Mouse (Mus musculus): ENCODE data around the gene Sart3. TPM values are rescaled to one million over a fixed set of nuclear protein-coding genes. Genes with fewer than 3 reads are reported as not detected.

The Sart3 gene
- polyA plus RNA-seq, 1 experiment = 10.7 TPM

GRCm38 (mm10) chr5:113737607-113738237 is 34.6 kb downstream of the Sart3 start:
- H3K36me3 ChIP-seq (ENCODE audit: control insufficient read depth, insufficient read depth, low read length) = peaks cover 28% of the 10 kb centered on the region
- 84% methylated on average over 11 of the region's 11 CpGs for WGBS

GRCm38 (mm10) chr5:113736522-113737164 is 35.7 kb downstream of the Sart3 start:
- 37% methylated on average over 15 of the region's 15 CpGs for WGBS
- Histone ChIP-seq H3K36me3 (ENCODE audit: control insufficient read depth, insufficient read depth, low read length) (peaks cover 19% of the 10 kb centered on the region), H3K4me1 (ENCODE audit: control insufficient read depth, insufficient read depth, insufficient read length, low read length) (no peaks in the 10 kb centered on the region; the same call in none of the 2 replicates), H3K4me3 (ENCODE audit: low read depth, low read length) (peak overlapping the region; percentile 90), H3K27ac (ENCODE audit: insufficient read depth, low read depth, low read length) (peak overlapping the region; percentile 75; the same call in 1 of the 2 replicates), H3K27me3 (ENCODE audit: control insufficient read depth, insufficient read depth, low read length) (no peaks in the 10 kb centered on the region)
- TF ChIP-seq CTCF (IDR thresholded peaks at IDR 0.05; ENCODE audit: extremely low read depth, insufficient read length, insufficient replicate concordance, low read depth, low read length) (no peak), POLR2A (IDR thresholded peaks at IDR 0.05; ENCODE audit: low read depth, low read length) (no peak)

More at GRCm38 (mm10) chr5:113737607-113738237, 34.6 kb downstream of the Sart3 start:
- no peak for TF ChIP-seq CTCF (IDR thresholded peaks at IDR 0.05; ENCODE audit: extremely low read depth, insufficient read length, insufficient replicate concordance, low read depth, low read length)
- TF ChIP-seq POLR2A (IDR thresholded peaks at IDR 0.05; ENCODE audit: low read depth, low read length) = no peak
- no peaks in the 10 kb centered on the region; the same call in none of the 2 replicates for H3K4me1 ChIP-seq (ENCODE audit: control insufficient read depth, insufficient read depth, insufficient read length, low read length)
- no peaks in the 10 kb centered on the region for H3K27me3 ChIP-seq (ENCODE audit: control insufficient read depth, insufficient read depth, low read length)
- H3K27ac ChIP-seq (ENCODE audit: insufficient read depth, low read depth, low read length) = no peak overlapping the region
- no peak overlapping the region for H3K4me3 ChIP-seq (ENCODE audit: low read depth, low read length)

GRCm38 (mm10) chr5:113736113-113736502 is 36.2 kb downstream of the Sart3 start:
- TF ChIP-seq POLR2A (IDR thresholded peaks at IDR 0.05; ENCODE audit: low read depth, low read length) (no peak), CTCF (IDR thresholded peaks at IDR 0.05; ENCODE audit: extremely low read depth, insufficient read length, insufficient replicate concordance, low read depth, low read length) (no peak)
- Histone ChIP-seq H3K27me3 (ENCODE audit: control insufficient read depth, insufficient read depth, low read length) (no peaks in the 10 kb centered on the region), H3K36me3 (ENCODE audit: control insufficient read depth, insufficient read depth, low read length) (peaks cover 17% of the 10 kb centered on the region), H3K27ac (ENCODE audit: insufficient read depth, low read depth, low read length) (peak overlapping the region; percentile 75), H3K4me3 (ENCODE audit: low read depth, low read length) (peak overlapping the region; percentile 90), H3K4me1 (ENCODE audit: control insufficient read depth, insufficient read depth, insufficient read length, low read length) (no peaks in the 10 kb centered on the region; the same call in none of the 2 replicates)
- 1% methylated on average over 10 of the region's 10 CpGs for WGBS

GRCm38 (mm10) chr5:113735345-113736112 is 36.8 kb downstream of the Sart3 start, which contains the start of gene Ficd:
Gene Ficd (plus strand): TSS chr5:113735803.
- Histone ChIP-seq H3K4me1 (ENCODE audit: control insufficient read depth, insufficient read depth, insufficient read length, low read length) (no peaks in the 10 kb centered on the region; the same call in none of the 2 replicates), H3K36me3 (ENCODE audit: control insufficient read depth, insufficient read depth, low read length) (peaks cover 12% of the 10 kb centered on the region), H3K4me3 (ENCODE audit: low read depth, low read length) (peak within 1 kb of the TSS; percentile 90), H3K27ac (ENCODE audit: insufficient read depth, low read depth, low read length) (peak within 1 kb of the TSS; percentile 88), H3K27me3 (ENCODE audit: control insufficient read depth, insufficient read depth, low read length) (no peaks in the 10 kb centered on the region)
- TF ChIP-seq POLR2A (IDR thresholded peaks at IDR 0.05; ENCODE audit: low read depth, low read length) (peak; percentile 47; the same call in 1 of the 2 replicates), CTCF (IDR thresholded peaks at IDR 0.05; ENCODE audit: extremely low read depth, insufficient read length, insufficient replicate concordance, low read depth, low read length) (no peak)
- WGBS = under 1% methylated on average over 71 of the region's 71 CpGs

- peak overlapping the region; percentile 88 for H3K27ac ChIP-seq (ENCODE audit: insufficient read depth, low read depth, low read length)
- H3K27me3 ChIP-seq (ENCODE audit: control insufficient read depth, insufficient read depth, low read length) = no peaks in the 10 kb centered on the region
- peak overlapping the region; percentile 90 for H3K4me3 ChIP-seq (ENCODE audit: low read depth, low read length)
- no peaks in the 10 kb centered on the region; the same call in none of the 2 replicates for H3K4me1 ChIP-seq (ENCODE audit: control insufficient read depth, insufficient read depth, insufficient read length, low read length)
- peaks cover 12% of the 10 kb centered on the region for H3K36me3 ChIP-seq (ENCODE audit: control insufficient read depth, insufficient read depth, low read length)
- 14% methylated on average over 7 of the region's 7 CpGs for WGBS
- TF ChIP-seq CTCF (IDR thresholded peaks at IDR 0.05; ENCODE audit: extremely low read depth, insufficient read length, insufficient replicate concordance, low read depth, low read length) = no peak
- no peak for TF ChIP-seq POLR2A (IDR thresholded peaks at IDR 0.05; ENCODE audit: low read depth, low read length)
Measured at GRCm38 (mm10) chr5:113735023-113735344, 37.3 kb downstream of the Sart3 start.

GRCm38 (mm10) chr5:113734376-113734775 is 37.9 kb downstream of the Sart3 start:
- no peak overlapping the region for H3K4me3 ChIP-seq (ENCODE audit: low read depth, low read length)
- 62% methylated on average over 5 of the region's 5 CpGs for WGBS
- no peak for TF ChIP-seq POLR2A (IDR thresholded peaks at IDR 0.05; ENCODE audit: low read depth, low read length)
- TF ChIP-seq CTCF (IDR thresholded peaks at IDR 0.05; ENCODE audit: extremely low read depth, insufficient read length, insufficient replicate concordance, low read depth, low read length) = no peak
- peaks cover 10% of the 10 kb centered on the region for H3K36me3 ChIP-seq (ENCODE audit: control insufficient read depth, insufficient read depth, low read length)
- H3K27me3 ChIP-seq (ENCODE audit: control insufficient read depth, insufficient read depth, low read length) = no peaks in the 10 kb centered on the region
- H3K4me1 ChIP-seq (ENCODE audit: control insufficient read depth, insufficient read depth, insufficient read length, low read length) = no peaks in the 10 kb centered on the region; the same call in none of the 2 replicates
- H3K27ac ChIP-seq (ENCODE audit: insufficient read depth, low read depth, low read length) = no peak overlapping the region

Measured in small intestine, adult 2 months (tissue).